Mouse (Mus musculus): Measurements from ENCODE around the gene Gm10775. TPM values are rescaled to one million over a fixed set of nuclear protein-coding genes. Genes with fewer than 3 reads are reported as not detected.

Gene Gm10775
- not detected in 2 replicates for total RNA-seq (2015)
- not detected in 2 replicates for total RNA-seq (2017)

DNA sequence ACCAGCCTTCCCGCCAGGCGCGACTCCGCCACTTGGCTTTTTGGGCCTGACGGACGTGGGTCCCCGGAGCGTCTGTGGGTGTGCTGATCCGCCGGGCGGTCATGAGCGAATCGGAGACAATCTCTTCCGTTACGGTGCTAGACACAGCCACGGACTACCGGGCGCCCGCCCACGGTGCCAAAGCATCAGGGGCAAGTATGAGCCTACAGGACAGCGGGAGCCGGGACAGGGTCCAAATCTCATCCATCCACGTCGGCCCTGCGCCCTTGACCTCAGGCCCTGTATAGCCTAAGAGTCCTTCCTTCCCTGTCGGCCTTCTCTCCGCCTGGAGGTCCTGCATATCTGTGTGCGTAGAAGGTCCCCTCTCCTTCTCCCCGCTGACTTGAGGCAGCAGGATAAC is at the start of gene Gm10775:
TSS of gene Gm10775 (plus strand) at position 301 of the 400 bp plus-strand sequence.
- 0 out of 2 replicates have a peak, but pooled peaks have one; percentile 11 for ATAC-seq (replicated peaks; ENCODE audit: poor library complexity)

DNA sequence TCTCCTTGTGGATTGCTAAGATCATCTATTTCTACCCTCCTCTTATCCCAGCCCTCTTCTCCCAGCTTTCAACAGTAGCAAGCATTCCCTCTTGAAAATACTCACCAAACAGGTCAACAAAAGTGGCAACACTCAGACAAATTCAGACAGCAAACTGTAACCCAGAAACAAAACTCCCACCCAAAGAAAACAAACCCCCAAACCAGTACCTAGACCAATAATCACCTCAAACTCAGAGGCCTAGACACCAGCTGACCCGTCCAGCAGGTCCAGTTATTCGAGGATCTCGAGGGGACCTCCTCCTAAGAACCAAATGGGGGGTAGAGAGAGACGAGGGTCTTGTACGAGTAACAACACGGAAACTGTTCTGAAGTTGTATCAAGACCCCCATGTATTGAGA is 33.4 kb upstream of the Gm10775 start:
- peak; percentile 64 for ATAC-seq (replicated peaks; ENCODE audit: poor library complexity)

DNA sequence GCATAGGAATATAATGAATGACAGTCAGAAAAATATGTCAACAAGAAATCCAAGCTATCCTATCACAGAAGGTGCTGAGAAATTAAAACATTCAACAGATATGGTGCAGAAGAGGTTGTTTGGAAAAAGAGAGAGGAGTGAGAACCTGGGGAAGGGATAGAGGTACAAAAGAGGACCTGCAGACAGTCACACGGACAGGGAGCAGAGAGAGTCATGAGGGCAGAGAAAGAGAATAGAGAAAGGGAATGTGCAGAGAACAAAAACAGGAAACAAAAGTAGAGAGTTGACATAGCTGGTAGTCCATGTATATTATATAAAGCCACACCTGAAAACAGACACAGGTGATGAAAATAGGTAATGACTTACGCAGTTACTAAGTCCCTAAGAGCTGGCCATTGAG is 32.7 kb upstream of the Gm10775 start:
- peak; percentile 55 for ATAC-seq (replicated peaks; ENCODE audit: poor library complexity)

DNA sequence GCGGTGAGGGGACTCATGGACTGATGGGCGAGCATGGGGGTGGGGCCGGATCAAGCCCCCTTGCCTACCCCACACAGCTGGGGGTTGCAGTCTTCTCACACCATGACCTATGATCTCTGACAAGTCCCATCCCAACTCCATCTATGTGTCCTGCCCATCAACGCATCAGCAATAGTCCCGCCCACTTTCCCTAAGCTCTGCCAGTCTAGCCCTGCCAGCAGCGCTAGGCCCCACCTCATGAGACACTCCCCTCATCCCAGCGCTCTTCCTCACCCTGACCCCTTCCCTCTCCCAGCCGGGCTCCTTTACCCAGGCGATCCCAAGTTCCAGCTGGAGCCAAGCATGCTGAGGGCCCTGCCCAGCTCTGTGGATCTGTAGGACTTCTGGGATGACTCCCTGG is 22.1 kb upstream of the Gm10775 start:
- no peak for ATAC-seq (replicated peaks; ENCODE audit: poor library complexity)

DNA sequence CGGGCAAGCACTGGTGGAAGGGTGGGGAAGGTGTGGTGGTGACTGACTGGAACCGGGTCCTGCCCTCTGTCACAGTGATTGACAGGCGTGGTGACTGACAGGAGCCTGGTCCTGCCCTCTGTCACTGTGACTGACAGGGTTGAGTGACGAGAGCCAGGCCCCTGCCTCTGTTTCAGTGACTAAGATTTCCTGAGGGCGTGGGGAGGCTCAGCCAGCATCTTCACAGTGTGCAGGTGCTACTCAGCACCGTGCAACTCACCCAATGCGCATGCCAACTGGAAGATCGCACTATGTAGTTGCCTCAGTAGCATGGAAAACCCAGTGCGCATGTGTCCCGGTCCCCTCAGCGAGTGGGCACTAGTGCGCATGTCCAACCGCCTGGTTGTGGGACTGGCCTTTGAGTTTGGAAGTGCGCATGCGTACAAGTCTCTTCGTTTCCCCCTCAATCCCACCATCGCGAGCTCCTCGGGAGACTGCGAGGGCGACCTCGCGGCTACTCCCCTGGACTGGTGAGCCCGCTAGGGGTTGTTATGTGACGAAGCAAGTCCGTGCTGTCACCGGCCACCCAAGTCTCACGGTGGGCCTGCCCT is 18.7 kb upstream of the Gm10775 start:
- peak; percentile 54 for ATAC-seq (replicated peaks; ENCODE audit: poor library complexity)

DNA sequence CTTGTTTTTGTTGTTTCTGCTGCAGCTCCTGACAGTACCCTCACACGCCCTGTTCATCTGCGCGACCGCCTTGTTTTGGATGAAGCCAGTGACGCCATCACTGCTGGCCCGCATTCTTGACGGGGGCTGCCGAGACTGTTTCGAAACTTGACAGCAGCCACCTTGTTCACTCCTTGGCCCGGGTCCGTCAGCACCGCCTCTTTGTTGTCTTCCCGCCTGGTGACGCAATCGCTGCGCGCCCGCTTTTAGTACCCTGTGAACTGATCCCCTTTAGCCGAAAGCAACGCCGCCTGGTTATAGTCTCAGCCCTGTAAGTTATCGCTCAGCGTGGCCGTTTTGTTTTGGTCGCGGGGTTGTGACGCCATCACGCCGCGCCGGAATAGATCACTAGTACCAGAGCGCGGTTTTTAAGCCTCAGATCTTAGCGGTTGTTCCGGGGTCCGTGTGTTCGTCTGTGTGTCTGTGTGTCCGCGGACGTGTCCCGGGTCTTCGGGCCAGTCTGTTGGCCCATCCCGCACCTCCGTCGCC is 18.2 kb upstream of the Gm10775 start:
- ATAC-seq (replicated peaks; ENCODE audit: poor library complexity): peak; percentile 64

- ATAC-seq (replicated peaks; ENCODE audit: poor library complexity): peak; percentile 29
Observed at GRCm38 (mm10) chr13:65241627-65242318, 17.6 kb upstream of the Gm10775 start.

DNA sequence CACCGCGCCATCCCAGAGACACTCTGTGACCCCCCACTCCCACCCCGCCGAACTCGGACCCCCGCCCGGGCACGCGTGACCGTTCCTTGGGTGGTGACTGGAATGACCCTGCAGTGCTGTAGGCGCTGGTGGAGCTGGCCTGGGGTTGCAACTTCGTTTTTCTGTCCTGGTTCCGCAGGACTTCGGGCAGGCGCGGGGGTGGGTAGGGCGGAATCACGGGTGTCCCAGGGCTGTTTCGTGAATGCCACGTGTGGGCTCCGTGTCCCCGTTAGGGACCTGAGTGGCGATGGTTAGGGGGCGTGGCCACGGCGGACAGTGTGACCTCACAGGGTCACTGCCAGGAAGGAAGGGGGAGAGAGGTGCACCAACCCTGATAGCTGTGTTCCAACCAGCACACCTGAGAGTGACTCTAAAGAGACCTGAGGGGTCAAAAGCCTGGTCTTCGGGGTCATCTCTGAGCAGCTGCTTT is 17.0 kb upstream of the Gm10775 start:
- no peak for ATAC-seq (replicated peaks; ENCODE audit: poor library complexity)

GRCm38 (mm10) chr13:65243273-65243672 is 16.1 kb upstream of the Gm10775 start:
- ATAC-seq (replicated peaks; ENCODE audit: poor library complexity): no peak

DNA sequence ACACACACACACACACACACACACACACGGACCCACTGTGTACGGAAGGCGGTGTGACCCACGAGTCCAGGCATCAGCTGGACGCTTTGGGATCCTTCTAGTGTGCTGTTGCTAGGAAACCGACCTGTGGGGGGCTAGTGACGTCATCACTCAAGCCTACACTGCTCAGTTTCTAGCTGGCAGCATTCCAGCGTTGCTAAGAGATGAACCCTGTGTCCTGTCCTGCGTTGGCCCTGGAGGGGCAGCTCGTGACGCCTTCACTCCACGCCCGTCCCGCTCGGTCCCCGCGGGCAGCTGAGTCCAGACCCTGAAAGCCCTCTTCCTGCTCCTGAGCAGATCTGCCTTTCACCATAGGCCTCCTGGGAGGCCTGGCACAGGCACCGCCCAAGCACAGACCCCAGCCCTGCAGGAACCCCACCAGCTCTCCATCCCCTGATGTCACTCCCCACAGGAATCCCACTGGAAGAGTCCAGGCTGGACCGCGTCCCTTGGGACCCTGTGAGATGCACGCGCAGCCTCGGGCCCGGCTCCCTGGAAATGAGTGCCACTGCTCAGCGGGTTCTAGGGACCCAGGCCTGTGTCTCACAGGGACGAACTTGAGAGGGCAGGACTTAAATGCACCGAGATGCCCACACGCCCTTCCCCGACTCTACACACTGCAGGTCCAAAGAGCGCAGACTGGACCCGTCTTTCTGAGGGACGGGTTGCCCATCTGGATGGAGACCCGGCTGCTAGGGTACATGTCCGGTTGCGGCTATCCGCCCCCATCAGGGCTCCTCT is 974 bp upstream of the Gm10775 start:
- peak; percentile 24 for ATAC-seq (replicated peaks; ENCODE audit: poor library complexity)

DNA sequence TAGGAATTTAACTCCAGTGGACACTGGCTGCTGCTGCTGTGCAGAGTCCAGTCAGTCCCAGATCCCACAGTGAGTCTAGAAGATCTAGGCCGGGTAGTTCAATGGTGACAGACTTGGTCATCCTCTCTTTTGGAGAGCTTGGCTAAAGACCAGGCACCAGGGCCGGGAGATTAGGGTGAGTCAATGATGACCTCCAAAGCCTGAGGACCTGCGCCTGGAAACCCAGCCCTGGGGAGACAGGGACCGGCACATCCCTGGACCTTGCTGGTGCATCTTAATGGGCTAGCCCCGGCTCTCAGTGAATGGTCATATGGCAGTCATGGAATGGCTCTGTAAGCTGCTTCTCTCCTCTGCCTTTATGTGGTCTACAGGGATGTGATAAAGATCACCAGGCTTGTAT is 2.7 kb downstream of the Gm10775 start:
- ATAC-seq (replicated peaks; ENCODE audit: poor library complexity): no peak

DNA sequence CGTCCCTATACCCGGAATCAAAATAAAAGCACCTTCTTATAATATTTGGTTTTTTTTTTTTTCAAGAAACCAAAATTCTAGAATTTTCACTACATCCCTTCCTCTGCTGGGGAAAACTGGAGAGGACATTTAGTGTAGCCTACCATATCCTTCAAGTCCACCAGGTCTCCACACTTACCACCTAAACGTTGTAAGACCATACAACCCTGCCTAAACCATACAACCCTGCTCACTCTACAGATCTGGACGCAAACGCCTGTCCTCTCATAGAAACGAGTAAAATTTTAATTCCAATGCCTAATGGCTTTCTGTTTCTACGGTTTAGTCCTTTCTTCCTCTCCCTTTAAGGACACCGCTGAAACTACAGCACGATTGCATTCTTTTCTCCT is 18.6 kb downstream of the Gm10775 start:
- peak; percentile 11; the same call in 1 of the 2 replicates for ATAC-seq (replicated peaks; ENCODE audit: poor library complexity)

DNA sequence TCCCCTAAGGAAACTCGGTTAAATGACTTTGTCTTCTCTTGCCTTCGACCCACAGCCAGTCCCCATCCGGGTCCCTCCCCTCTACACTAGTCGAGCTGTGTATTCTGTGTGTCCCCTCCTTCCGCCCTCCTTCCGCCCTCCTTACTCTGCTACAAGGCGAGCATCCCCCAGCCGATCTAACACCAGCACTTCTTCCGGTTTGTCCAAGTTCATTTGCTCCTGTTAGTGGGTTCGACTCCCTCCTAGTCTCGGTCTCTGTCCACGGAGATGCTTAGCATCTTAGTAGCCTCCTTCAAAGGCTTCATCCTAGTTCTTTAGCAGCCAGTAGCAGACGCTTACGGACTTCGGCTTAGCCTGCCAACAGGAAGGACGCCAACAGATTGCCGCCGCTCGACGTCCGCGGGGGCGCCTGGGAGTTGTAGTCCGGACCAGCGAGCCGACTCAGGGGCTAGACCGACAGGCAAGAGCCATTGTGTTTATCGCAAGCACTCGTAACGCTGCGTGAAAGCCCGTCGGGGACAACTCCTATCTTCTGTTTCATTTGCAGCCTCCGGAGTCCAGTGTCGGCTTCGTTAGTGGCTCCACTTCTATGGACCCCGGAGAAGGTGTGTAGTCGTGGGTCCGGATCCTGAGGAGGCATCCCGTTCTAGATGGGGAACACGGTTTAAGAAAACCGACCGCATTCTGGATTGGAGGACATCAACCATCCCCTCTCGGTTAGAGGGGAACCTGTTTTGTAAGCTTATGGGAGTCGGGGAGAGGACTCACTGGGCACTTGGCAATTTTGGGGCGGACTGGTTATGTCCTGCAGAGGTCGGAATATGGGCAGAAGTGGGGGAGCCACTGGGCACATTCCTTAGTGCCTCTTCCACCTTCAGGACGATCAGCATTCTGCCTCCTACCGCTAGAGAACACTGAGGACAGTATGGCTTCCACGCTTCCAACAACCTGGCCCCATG is 19.3 kb downstream of the Gm10775 start, which contains the start of gene Zfp369:
TSS of gene Zfp369 (plus strand) at position 432 of the 959 bp plus-strand sequence.
- ATAC-seq (replicated peaks; ENCODE audit: poor library complexity): peak; percentile 89

DNA sequence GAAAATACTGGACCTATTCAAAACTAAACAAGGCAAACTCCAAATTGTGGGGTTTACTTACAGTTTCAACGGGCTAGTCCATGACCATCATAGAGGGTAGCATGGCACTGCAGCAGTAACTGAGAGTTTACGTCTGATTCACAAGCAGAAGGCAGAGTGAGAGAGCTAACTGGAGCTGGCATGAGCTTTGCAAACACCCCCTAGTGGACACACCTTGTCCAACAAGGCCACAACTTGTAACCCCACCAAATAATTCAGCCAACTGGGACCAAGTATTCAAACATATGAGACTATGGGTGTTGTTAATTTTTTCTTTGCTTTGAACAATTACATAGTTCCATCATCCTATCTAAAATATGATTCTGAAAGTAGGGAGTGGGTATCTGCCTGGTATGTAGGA is 27.4 kb downstream of the Gm10775 start:
- 0 out of 2 replicates have a peak, but pooled peaks have one; percentile 44 for ATAC-seq (replicated peaks; ENCODE audit: poor library complexity)

DNA sequence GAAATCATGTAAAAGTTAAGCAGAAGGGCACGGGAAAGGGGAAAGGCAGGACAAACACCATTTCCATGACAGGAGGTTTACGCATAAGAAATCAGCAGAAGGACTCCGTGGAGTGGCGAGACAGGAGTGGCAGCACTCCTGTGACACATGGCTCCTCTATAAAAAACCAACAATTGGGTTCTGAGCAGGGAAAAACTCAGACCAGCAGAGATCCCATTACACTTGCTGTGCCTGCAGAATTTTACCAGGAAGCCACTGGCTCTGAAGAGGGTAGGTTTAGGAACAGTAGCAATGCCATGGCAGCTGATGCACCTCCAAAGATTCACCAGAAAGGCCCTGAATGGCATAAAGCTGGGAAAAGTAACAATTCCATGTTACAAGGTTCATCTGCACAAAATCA is 37.0 kb downstream of the Gm10775 start:
- ATAC-seq (replicated peaks; ENCODE audit: poor library complexity): no peak

Other genes with a start within 250 kb of the Gm10775 start
- gene Spata31d1c, start 226.5 kb upstream of the Gm10775 start, total RNA-seq (2015): not detected in 2 replicates
- gene Spata31d1c, start 226.5 kb upstream of the Gm10775 start, total RNA-seq (2017): not detected in 2 replicates
- gene Prss47, start 206.8 kb upstream of the Gm10775 start, total RNA-seq (2015): not detected in 2 replicates
- gene Prss47, start 206.8 kb upstream of the Gm10775 start, total RNA-seq (2017): not detected in 2 replicates
- gene Mfsd14b, start 146.6 kb upstream of the Gm10775 start, total RNA-seq (2015): 81.1 and 87.8 TPM in 2 replicates
- 81.4 and 85.8 TPM in 2 replicates for gene Mfsd14b, start 146.6 kb upstream of the Gm10775 start, total RNA-seq (2017)
- gene Olfr465-ps1, start 121.5 kb upstream of the Gm10775 start, total RNA-seq (2015): not detected in 2 replicates
- gene Olfr465-ps1, start 121.5 kb upstream of the Gm10775 start, total RNA-seq (2017): not detected in 2 replicates
- not detected in 2 replicates for gene Olfr466, start 109.3 kb upstream of the Gm10775 start, total RNA-seq (2015)
- gene Olfr466, start 109.3 kb upstream of the Gm10775 start, total RNA-seq (2017): not detected in 2 replicates
- 0.10 TPM in 1 of 2 replicates, not detected in the other for gene Nlrp4f, start 53.6 kb upstream of the Gm10775 start, total RNA-seq (2015)
- not detected in 2 replicates for gene Nlrp4f, start 53.6 kb upstream of the Gm10775 start, total RNA-seq (2017)
- gene Zfp369, start 19.3 kb downstream of the Gm10775 start, total RNA-seq (2015): 29.4 and 32.7 TPM in 2 replicates
- gene Zfp369, start 19.3 kb downstream of the Gm10775 start, total RNA-seq (2017): 45.5 and 53.2 TPM in 2 replicates